Mouse (Mus musculus): Measurements from ENCODE around the gene Dhh. TPM values are rescaled to one million over a fixed set of nuclear protein-coding genes. Genes with fewer than 3 reads are reported as not detected.
A peak's percentile ranks its signal among the peaks of the same experiment; 100 is the strongest.

Gene Dhh
- polyA plus RNA-seq, 1 experiment from 2014 or later = 1.7 TPM

GRCm38 (mm10) chr15:98916016-98916415, 17.7 kb upstream of the Dhh start:
- Histone ChIP-seq H3K4me1 (peaks cover 26% of the 10 kb centered on the region), H3K27ac (replicated peaks) (no peak overlapping the region), H3K27me3 (no peaks in the 10 kb centered on the region), H3K9me3 (replicated peaks) (no peaks in the 10 kb centered on the region), H3K36me3 (peaks cover 30% of the 10 kb centered on the region), H3K4me2 (replicated peaks) (peak overlapping the region; percentile 74), H3K4me3 (replicated peaks) (peak overlapping the region; percentile 89; the same call in 1 of the 2 replicates), H3K9ac (no peak overlapping the region)
- 91% methylated on average over 4 of the region's 4 CpGs for WGBS
- ATAC-seq (ENCODE audit: insufficient number of reproducible peaks, low FRiP score, low TSS enrichment, low read depth) = no peak

- Histone ChIP-seq H3K4me2 (replicated peaks) (no peak overlapping the region), H3K27me3 (no peaks in the 10 kb centered on the region), H3K4me3 (replicated peaks) (no peak overlapping the region), H3K9me3 (replicated peaks) (no peaks in the 10 kb centered on the region), H3K9ac (no peak overlapping the region), H3K36me3 (peaks cover 41% of the 10 kb centered on the region), H3K4me1 (peaks cover 26% of the 10 kb centered on the region), H3K27ac (replicated peaks) (no peak overlapping the region)
- WGBS = 94% methylated on average over 6 of the region's 6 CpGs
- no peak for ATAC-seq (ENCODE audit: insufficient number of reproducible peaks, low FRiP score, low TSS enrichment, low read depth)
Observed at GRCm38 (mm10) chr15:98914903-98915302, 16.6 kb upstream of the Dhh start.

- Histone ChIP-seq H3K4me2 (replicated peaks) (no peak overlapping the region), H3K27me3 (0 out of 2 replicates have a peak, but pooled peaks cover 8% of the 10 kb centered on the region), H3K9me3 (replicated peaks) (no peaks in the 10 kb centered on the region), H3K4me1 (no peaks in the 10 kb centered on the region), H3K36me3 (peaks cover 63% of the 10 kb centered on the region), H3K27ac (replicated peaks) (no peak overlapping the region), H3K9ac (no peak overlapping the region), H3K4me3 (replicated peaks) (no peak overlapping the region)
- ATAC-seq (ENCODE audit: insufficient number of reproducible peaks, low FRiP score, low TSS enrichment, low read depth) = no peak; the same call in 1 of the 2 replicates
- 31% methylated on average over 10 of the region's 10 CpGs for WGBS
Observed at GRCm38 (mm10) chr15:98904692-98905091, 6.4 kb upstream of the Dhh start.

- Histone ChIP-seq H3K4me1 (peaks cover 11% of the 10 kb centered on the region), H3K27me3 (peaks cover 29% of the 10 kb centered on the region), H3K4me3 (replicated peaks) (no peak overlapping the region), H3K36me3 (peaks cover 42% of the 10 kb centered on the region), H3K27ac (replicated peaks) (no peak overlapping the region), H3K4me2 (replicated peaks) (no peak overlapping the region), H3K9me3 (replicated peaks) (no peaks in the 10 kb centered on the region), H3K9ac (no peak overlapping the region)
- ATAC-seq (ENCODE audit: insufficient number of reproducible peaks, low FRiP score, low TSS enrichment, low read depth) = no peak
- 90% methylated on average over 2 of the region's 2 CpGs for WGBS
Observed at GRCm38 (mm10) chr15:98902600-98902999, 4.3 kb upstream of the Dhh start.

GRCm38 (mm10) chr15:98901530-98901929, 3.2 kb upstream of the Dhh start:
- 51% methylated on average over 1 of the region's 1 CpGs for WGBS
- no peak for ATAC-seq (ENCODE audit: insufficient number of reproducible peaks, low FRiP score, low TSS enrichment, low read depth)
- Histone ChIP-seq H3K4me1 (peaks cover 14% of the 10 kb centered on the region), H3K4me2 (replicated peaks) (no peak overlapping the region), H3K27ac (replicated peaks) (no peak overlapping the region), H3K4me3 (replicated peaks) (no peak overlapping the region), H3K9me3 (replicated peaks) (no peaks in the 10 kb centered on the region), H3K9ac (no peak overlapping the region), H3K36me3 (peaks cover 33% of the 10 kb centered on the region), H3K27me3 (peaks cover 39% of the 10 kb centered on the region)

GRCm38 (mm10) chr15:98897495-98897894, 845 bp downstream of the Dhh start:
- H3K9ac ChIP-seq = no peak overlapping the region
- peak overlapping the region; percentile 25; the same call in 1 of the 2 replicates for H3K4me3 ChIP-seq (replicated peaks)
- ATAC-seq (ENCODE audit: insufficient number of reproducible peaks, low FRiP score, low TSS enrichment, low read depth) = no peak
- WGBS = 6% methylated on average over 10 of the region's 10 CpGs
- peaks cover 44% of the 10 kb centered on the region for H3K4me1 ChIP-seq
- H3K27me3 ChIP-seq = peaks cover 79% of the 10 kb centered on the region
- H3K9me3 ChIP-seq (replicated peaks) = no peaks in the 10 kb centered on the region
- H3K36me3 ChIP-seq = no peaks in the 10 kb centered on the region
- H3K4me2 ChIP-seq (replicated peaks) = peak overlapping the region; percentile 40; the same call in 1 of the 2 replicates
- H3K27ac ChIP-seq (replicated peaks) = no peak overlapping the region

GRCm38 (mm10) chr15:98895635-98896589, 2.4 kb downstream of the Dhh start:
- H3K4me2 ChIP-seq (replicated peaks) = peak overlapping the region; percentile 48
- WGBS = 6% methylated on average over 41 of the region's 41 CpGs
- no peak overlapping the region for H3K9ac ChIP-seq
- H3K36me3 ChIP-seq = no peaks in the 10 kb centered on the region
- 0 out of 2 replicates have a peak overlapping the region, but pooled peaks have one; percentile 11 for H3K27ac ChIP-seq (replicated peaks)
- peaks cover 90% of the 10 kb centered on the region for H3K27me3 ChIP-seq
- H3K4me3 ChIP-seq (replicated peaks) = peak overlapping the region; percentile 53
- H3K9me3 ChIP-seq (replicated peaks) = no peaks in the 10 kb centered on the region
- peaks cover 48% of the 10 kb centered on the region for H3K4me1 ChIP-seq
- no peak; the same call in 1 of the 2 replicates for ATAC-seq (ENCODE audit: insufficient number of reproducible peaks, low FRiP score, low TSS enrichment, low read depth)

- peaks cover 85% of the 10 kb centered on the region for H3K27me3 ChIP-seq
- H3K4me1 ChIP-seq = peaks cover 48% of the 10 kb centered on the region
- no peaks in the 10 kb centered on the region for H3K9me3 ChIP-seq (replicated peaks)
- peak overlapping the region; percentile 53 for H3K4me3 ChIP-seq (replicated peaks)
- no peaks in the 10 kb centered on the region for H3K36me3 ChIP-seq
- 5% methylated on average over 38 of the region's 38 CpGs for WGBS
- ATAC-seq (ENCODE audit: insufficient number of reproducible peaks, low FRiP score, low TSS enrichment, low read depth) = no peak
- peak overlapping the region; percentile 98 for H3K4me2 ChIP-seq (replicated peaks)
- H3K27ac ChIP-seq (replicated peaks) = no peak overlapping the region
- no peak overlapping the region for H3K9ac ChIP-seq
Observed at GRCm38 (mm10) chr15:98894746-98895634, 3.4 kb downstream of the Dhh start.

GRCm38 (mm10) chr15:98893940-98894745, 4.2 kb downstream of the Dhh start, which contains the start of gene Rhebl1:
Gene Rhebl1 (minus strand): TSS chr15:98894540.
- peaks cover 48% of the 10 kb centered on the region for H3K4me1 ChIP-seq
- H3K9ac ChIP-seq = peak within 1 kb of the TSS; percentile 45
- under 1% methylated on average over 77 of the region's 77 CpGs for WGBS
- peak within 1 kb of the TSS; percentile 53 for H3K4me3 ChIP-seq (replicated peaks)
- H3K36me3 ChIP-seq = no peaks in the 10 kb centered on the region
- no peak within 1 kb of the TSS for H3K27ac ChIP-seq (replicated peaks)
- no peak for ATAC-seq (ENCODE audit: insufficient number of reproducible peaks, low FRiP score, low TSS enrichment, low read depth)
- H3K9me3 ChIP-seq (replicated peaks) = no peaks in the 10 kb centered on the region
- peaks cover 77% of the 10 kb centered on the region for H3K27me3 ChIP-seq
- peak within 1 kb of the TSS; percentile 98 for H3K4me2 ChIP-seq (replicated peaks)

GRCm38 (mm10) chr15:98893036-98893435, 5.3 kb downstream of the Dhh start:
- no peak overlapping the region for H3K4me2 ChIP-seq (replicated peaks)
- peaks cover 41% of the 10 kb centered on the region for H3K4me1 ChIP-seq
- H3K9ac ChIP-seq = no peak overlapping the region
- no peaks in the 10 kb centered on the region for H3K9me3 ChIP-seq (replicated peaks)
- H3K27me3 ChIP-seq = peaks cover 66% of the 10 kb centered on the region
- no peak for ATAC-seq (ENCODE audit: insufficient number of reproducible peaks, low FRiP score, low TSS enrichment, low read depth)
- 57% methylated on average over 4 of the region's 4 CpGs for WGBS
- no peaks in the 10 kb centered on the region for H3K36me3 ChIP-seq
- H3K4me3 ChIP-seq (replicated peaks) = no peak overlapping the region
- no peak overlapping the region for H3K27ac ChIP-seq (replicated peaks)
